Mouse (Mus musculus) cortical plate, adult 2 months (tissue): ENCODE data around the gene Kbtbd3.

Experiments used
- CTCF ChIP-seq: fragments of 200-500 bp; IDR thresholded peaks from 2 replicates; pipeline ENCODE4 v1.5.1; 2011; ENCODE audit warnings: mild to moderate bottlenecking, control low read depth, low read length; ENCODE audit not compliant: insufficient read depth; ENCODE audit errors: extremely low read depth
- POLR2A ChIP-seq: fragments of 200-500 bp; IDR thresholded peaks from 2 replicates; pipeline ENCODE4 v1.6.1; 2011; ENCODE audit warnings: mild to moderate bottlenecking, low read length, control low read depth; ENCODE audit not compliant: insufficient read depth; ENCODE audit errors: extremely low read depth

DNA sequence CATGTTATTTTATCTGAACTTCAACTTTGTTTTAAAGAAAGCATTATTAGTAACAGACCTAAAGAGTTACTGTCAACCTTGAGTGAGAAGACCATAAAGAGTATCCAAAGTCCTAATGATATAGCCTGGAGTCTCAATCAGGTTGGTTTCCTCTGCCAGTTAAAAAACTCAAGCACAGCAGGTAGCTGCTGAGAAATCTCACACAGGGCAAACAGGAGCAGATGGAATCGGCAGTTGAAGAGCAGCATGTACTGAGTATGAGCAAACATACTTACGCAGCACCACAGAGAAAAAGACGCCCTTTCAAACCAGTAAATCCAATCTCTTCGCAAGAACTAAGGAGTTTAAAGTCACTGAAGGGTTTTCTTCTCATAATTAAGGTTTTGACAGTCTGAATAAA is 4.3 kb downstream of the Kbtbd3 start:
- no peak for TF ChIP-seq CTCF
- no peak for TF ChIP-seq POLR2A
